Mouse (Mus musculus): Measurements from ENCODE around the gene Patl2.
A peak's percentile ranks its signal among the peaks of the same experiment; 100 is the strongest.
"Not testable (repeated sequence)": the region's sequence is repeated elsewhere in the genome, so short reads cannot be mapped to it uniquely, and the experiment has no call there.

Gene Patl2

GRCm38 (mm10) chr2:122141332-122141967 is 44.5 kb downstream of the Patl2 start:
- no peak for DNase-seq (ENCODE audit: low spot score)

GRCm38 (mm10) chr2:122140815-122141214 is 45.2 kb downstream of the Patl2 start:
- no peak for DNase-seq (ENCODE audit: low spot score)

- peak; percentile 53 for DNase-seq (ENCODE audit: low spot score)
Measured at GRCm38 (mm10) chr2:122137839-122138465, 48.0 kb downstream of the Patl2 start.

- DNase-seq (ENCODE audit: low spot score) = no peak
Measured at GRCm38 (mm10) chr2:122132618-122133017, 53.4 kb downstream of the Patl2 start.

- DNase-seq (ENCODE audit: low spot score) = no peak
Measured at GRCm38 (mm10) chr2:122132078-122132477, 53.9 kb downstream of the Patl2 start.

- DNase-seq (ENCODE audit: low spot score) = no peak
Measured at GRCm38 (mm10) chr2:122127635-122128034, 58.4 kb downstream of the Patl2 start.

- DNase-seq (ENCODE audit: low spot score) = no peak
Measured at GRCm38 (mm10) chr2:122126765-122127347, 59.1 kb downstream of the Patl2 start.

GRCm38 (mm10) chr2:122125680-122126572 is 60.1 kb downstream of the Patl2 start:
- DNase-seq (ENCODE audit: low spot score) = no peak

- peak; percentile 93 for DNase-seq (ENCODE audit: low spot score)
Measured at GRCm38 (mm10) chr2:122117961-122118958, 67.7 kb downstream of the Patl2 start, which contains the start of gene Spg11. TSS of gene Spg11 (minus strand) at chr2:122118386.

- no peak for DNase-seq (ENCODE audit: low spot score)
Measured at GRCm38 (mm10) chr2:122116888-122117287, 69.1 kb downstream of the Patl2 start.

- no peak for DNase-seq (ENCODE audit: low spot score)
Measured at GRCm38 (mm10) chr2:122109714-122110113, 76.3 kb downstream of the Patl2 start.

GRCm38 (mm10) chr2:122108101-122108500 is 77.9 kb downstream of the Patl2 start:
- DNase-seq (ENCODE audit: low spot score) = no peak

GRCm38 (mm10) chr2:122102070-122102469 is 83.9 kb downstream of the Patl2 start:
- no peak for DNase-seq (ENCODE audit: low spot score)

- DNase-seq (ENCODE audit: low spot score) = not testable (repeated sequence)
Measured at GRCm38 (mm10) chr2:122097686-122098085, 88.3 kb downstream of the Patl2 start.

GRCm38 (mm10) chr2:122093844-122094243 is 92.1 kb downstream of the Patl2 start:
- no peak for DNase-seq (ENCODE audit: low spot score)

GRCm38 (mm10) chr2:122086446-122086845 is 99.5 kb downstream of the Patl2 start:
- DNase-seq (ENCODE audit: low spot score) = no peak

GRCm38 (mm10) chr2:122081728-122082456 is 104.1 kb downstream of the Patl2 start:
- no peak for DNase-seq (ENCODE audit: low spot score)

Measured in spleen, adult 12 weeks (tissue).